Mouse (Mus musculus): ENCODE data around the gene Wdr45b.

DNA sequence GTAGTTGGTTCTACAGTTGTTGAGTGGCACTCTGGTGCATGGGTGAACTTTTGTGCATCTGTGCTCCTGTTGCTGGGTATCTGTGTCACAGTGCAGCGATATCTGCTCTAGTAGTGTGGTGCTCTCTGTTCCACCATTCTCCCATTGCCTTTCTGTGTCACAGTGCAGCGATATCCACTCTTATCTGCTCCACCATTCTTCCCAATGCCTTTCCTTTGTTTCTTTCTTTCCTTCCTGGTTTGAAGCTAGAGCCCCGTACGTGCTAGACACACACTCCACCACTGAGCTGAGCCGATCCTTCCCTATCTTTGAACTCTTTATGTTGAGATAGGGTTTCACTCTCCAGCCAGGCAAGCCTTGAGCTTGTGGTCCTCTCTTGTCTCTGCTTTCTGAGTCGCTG lies 71.3 kb downstream of the Wdr45b start:
- no peak for TF ChIP-seq CTCF (IDR thresholded peaks at IDR 0.05; ENCODE audit: borderline replicate concordance, control insufficient read depth, extremely low read depth, insufficient read depth, low read length, poor library complexity)
- TF ChIP-seq POLR2A (IDR thresholded peaks at IDR 0.05; ENCODE audit: control insufficient read depth, extremely low read depth, insufficient read depth, low read length, poor library complexity), result no peak

All from thymus, adult 2 months (tissue).